Mouse (Mus musculus): ENCODE data around the gene Nfatc2ip.

GRCm38 (mm10) chr7:126417606-126418005 lies 21.1 kb upstream of the Nfatc2ip start:
- TF ChIP-seq CTCF (IDR thresholded peaks at IDR 0.05; ENCODE audit: borderline replicate concordance, insufficient read depth, low read depth, low read length) (no peak), POLR2A (IDR thresholded peaks at IDR 0.05; ENCODE audit: borderline replicate concordance, insufficient read depth, low read length) (no peak)

Measured in cerebellum, adult 2 months (tissue).